Mouse (Mus musculus) spleen, adult 2 months (tissue): ENCODE data around the gene Tbx10.

Source experiments
- CTCF ChIP-seq: fragments of 200-500 bp; IDR thresholded peaks from 2 replicates; pipeline ENCODE4 v1.5.1; 2011; ENCODE audit warnings: mild to moderate bottlenecking, inconsistent platforms; ENCODE audit not compliant: insufficient read depth, insufficient read length, insufficient replicate concordance; ENCODE audit errors: extremely low read depth
- POLR2A ChIP-seq: fragments of 200-500 bp; IDR thresholded peaks from 2 replicates; pipeline ENCODE4 v1.6.1; 2011; ENCODE audit warnings: low read depth, low read length, inconsistent platforms

DNA sequence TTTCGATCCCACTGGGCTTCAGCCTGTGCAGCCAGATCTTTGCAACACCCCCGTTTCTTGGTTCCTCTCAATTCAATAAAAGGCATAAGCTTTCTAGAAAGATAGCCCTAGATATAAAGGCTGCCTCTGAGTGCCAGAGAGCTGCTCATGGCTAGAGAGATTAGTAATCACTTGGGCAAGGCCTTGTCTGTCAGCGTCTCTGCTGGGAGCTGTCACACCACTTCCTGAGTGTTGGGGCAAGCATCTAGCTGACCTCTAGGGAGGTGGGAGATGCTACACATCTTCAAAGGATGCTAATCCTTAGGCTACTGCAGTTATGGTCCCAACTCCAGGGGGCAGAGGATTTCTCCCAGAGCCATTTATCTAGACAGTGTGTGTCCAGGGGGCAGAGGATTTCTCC, 25.3 kb upstream of the Tbx10 start:
- TF ChIP-seq POLR2A (no peak), CTCF (no peak)
